In genomic region chr9:96981121-96981520, GRCm38 (mm10) we compare ENCODE assay signal across 13 mouse cellular contexts. TPM values are rescaled to one million over a fixed set of nuclear protein-coding genes. Genes with fewer than 3 reads are reported as not detected.
DNase-seq lines count a peak whose midpoint lies in the region; ATAC-seq lines count a peak whose summit lies in the region.
"Had no signal": no experiment of that assay in that cellular context is flagged by ENCODE, and none has a peak within 500 bp of the region (broad histone marks: within the 10 kb centered on the region; RNA-seq: fewer than 3 reads in every experiment).

No protein-coding gene starts in this region.

- ATAC-seq in kidney, embryonic 16.5 days (ENCODE audit: low FRiP score, low TSS enrichment), result no peak
- no peak; the same call in 1 of the 2 replicates for ATAC-seq in forebrain, embryonic 11.5 days (replicated peaks; ENCODE audit: low FRiP score)
- no peak for ATAC-seq in hindbrain, embryonic 15.5 days (ENCODE audit: low FRiP score, low read depth)
- peak; percentile 13; the same call in 1 of the 2 replicates for ATAC-seq in neural tube, embryonic 13.5 days (ENCODE audit: low read depth)

- no peaks in the 10 kb centered on the region for H3K27me3 ChIP-seq in kidney, embryonic 16.5 days (ENCODE audit: insufficient read depth, low read length)
- no peaks in the 10 kb centered on the region for H3K27me3 ChIP-seq in forebrain, embryonic 11.5 days (ENCODE audit: control insufficient read depth, insufficient read depth, low read length)
- no peaks in the 10 kb centered on the region for H3K27me3 ChIP-seq in hindbrain, embryonic 15.5 days
- H3K27me3 ChIP-seq in neural tube, embryonic 13.5 days, result no peaks in the 10 kb centered on the region
- H3K27me3 ChIP-seq: heart, embryonic 15.5 days had no signal

- peaks cover 86% of the 10 kb centered on the region for H3K4me1 ChIP-seq in kidney, embryonic 16.5 days (ENCODE audit: insufficient read depth, low read length)
- peaks cover 45% of the 10 kb centered on the region for H3K4me1 ChIP-seq in forebrain, embryonic 11.5 days (replicated peaks; ENCODE audit: control insufficient read depth, insufficient read depth, low read length)
- peaks cover 60% of the 10 kb centered on the region for H3K4me1 ChIP-seq in hindbrain, embryonic 15.5 days (replicated peaks)
- H3K4me1 ChIP-seq in neural tube, embryonic 13.5 days (replicated peaks), result peaks cover 99% of the 10 kb centered on the region

- no peak overlapping the region for H3K4me2 ChIP-seq in kidney, embryonic 16.5 days (replicated peaks; ENCODE audit: low read depth, low read length)
- no peak overlapping the region for H3K4me2 ChIP-seq in forebrain, embryonic 11.5 days (ENCODE audit: low read depth, low read length, severe bottlenecking)
- H3K4me2 ChIP-seq in hindbrain, embryonic 15.5 days, result no peak overlapping the region
- H3K4me2 ChIP-seq in neural tube, embryonic 13.5 days, result peak overlapping the region; percentile 7; the same call in 1 of the 2 replicates
- H3K4me2 ChIP-seq: heart, embryonic 15.5 days had no signal

- H3K9me3 ChIP-seq in kidney, embryonic 16.5 days (ENCODE audit: low read length), result no peaks in the 10 kb centered on the region
- H3K9me3 ChIP-seq in forebrain, embryonic 11.5 days (ENCODE audit: control insufficient read depth, low read length), result no peaks in the 10 kb centered on the region
- H3K9me3 ChIP-seq in hindbrain, embryonic 15.5 days, result no peaks in the 10 kb centered on the region
- no peaks in the 10 kb centered on the region for H3K9me3 ChIP-seq in neural tube, embryonic 13.5 days
- H3K9me3 ChIP-seq: heart, embryonic 15.5 days had no signal

- H3K4me3 ChIP-seq in kidney, embryonic 16.5 days (ENCODE audit: low read length), result no peak overlapping the region
- no peak overlapping the region for H3K4me3 ChIP-seq in forebrain, embryonic 11.5 days (ENCODE audit: low read depth, low read length)
- no peak overlapping the region for H3K4me3 ChIP-seq in hindbrain, embryonic 15.5 days
- H3K4me3 ChIP-seq in neural tube, embryonic 13.5 days, result no peak overlapping the region
- H3K4me3 ChIP-seq: heart, embryonic 15.5 days had no signal

- no peaks in the 10 kb centered on the region for H3K36me3 ChIP-seq in kidney, embryonic 16.5 days (ENCODE audit: insufficient read depth, low read length)
- no peaks in the 10 kb centered on the region for H3K36me3 ChIP-seq in forebrain, embryonic 11.5 days (ENCODE audit: control insufficient read depth, insufficient read depth, low read length)
- no peaks in the 10 kb centered on the region for H3K36me3 ChIP-seq in hindbrain, embryonic 15.5 days
- H3K36me3 ChIP-seq in neural tube, embryonic 13.5 days, result no peaks in the 10 kb centered on the region
- H3K36me3 ChIP-seq: heart, embryonic 15.5 days had no signal

- no peak for DNase-seq in kidney, postnatal 10 days
- DNase-seq in forebrain, embryonic 11.5 days (ENCODE audit: low spot score), result no peak
- DNase-seq in frontal cortex, postnatal 14 days (ENCODE audit: low spot score in 2 of 2), result no peak
- DNase-seq in layer of hippocampus, adult 9-11 months, result no peak
- DNase-seq: adrenal gland, postnatal 14 days; cerebellum, adult 11 months; lung, adult 18-20 months; spleen, adult 18-20 months; thymus, adult 2 months had no signal

- H3K27ac ChIP-seq in kidney, embryonic 16.5 days (ENCODE audit: low read length), result peak overlapping the region; percentile 82
- peak overlapping the region; percentile 73 for H3K27ac ChIP-seq in forebrain, embryonic 11.5 days (ENCODE audit: low read depth, low read length)
- peak overlapping the region; percentile 18; the same call in 1 of the 2 replicates for H3K27ac ChIP-seq in hindbrain, embryonic 15.5 days (replicated peaks)
- H3K27ac ChIP-seq in neural tube, embryonic 13.5 days (replicated peaks), result peak overlapping the region; percentile 86
- H3K27ac ChIP-seq: heart, embryonic 15.5 days had no signal

- 16% methylated on average over 9 of the region's 9 CpGs for WGBS in kidney, embryonic 16.5 days
- WGBS in forebrain, embryonic 11.5 days, result 18% methylated on average over 9 of the region's 9 CpGs
- WGBS in hindbrain, embryonic 15.5 days, result 14% methylated on average over 9 of the region's 9 CpGs
- WGBS in neural tube, embryonic 13.5 days, result 4% methylated on average over 9 of the region's 9 CpGs

- peak overlapping the region; percentile 37; the same call in 1 of the 2 replicates for H3K9ac ChIP-seq in kidney, embryonic 16.5 days (replicated peaks; ENCODE audit: low read length)
- H3K9ac ChIP-seq in forebrain, embryonic 11.5 days (ENCODE audit: low read length), result no peak overlapping the region
- no peak overlapping the region for H3K9ac ChIP-seq in hindbrain, embryonic 15.5 days
- H3K9ac ChIP-seq in neural tube, embryonic 13.5 days, result no peak overlapping the region
- H3K9ac ChIP-seq: heart, embryonic 15.5 days had no signal

RNA-seq across cellular contexts. Expression of gene Spsb4, which starts 37.5 kb away (rescaled TPM):
- 64.3 and 66.6 TPM in 2 replicates for polyA plus RNA-seq in kidney, embryonic 16.5 days (2015; fragmentation: Nextera tagmentation; extraction: Ambion mirVana)
- polyA plus RNA-seq in forebrain, embryonic 11.5 days (2014; fragmentation: Nextera tagmentation; extraction: Ambion mirVana), result 81.8 and 84.6 TPM in 2 replicates
- 43.3 and 46.3 TPM in 2 replicates for polyA plus RNA-seq in hindbrain, embryonic 15.5 days (2015; fragmentation: Nextera tagmentation; extraction: Ambion mirVana)
- 59.6 and 62.4 TPM in 2 replicates for polyA plus RNA-seq in neural tube, embryonic 13.5 days (2015; fragmentation: Nextera tagmentation; extraction: Ambion mirVana)

Comparison
In these comparisons a context has a peak if more than half of its experiments do, and no peak if none do; other contexts are left out.
1. H3K27ac ChIP-seq: peak in every context shown above with its lines; median percentile 86 in neural tube, embryonic 13.5 days; 82 in kidney, embryonic 16.5 days; 73 in forebrain, embryonic 11.5 days; 18 in hindbrain, embryonic 15.5 days.